Mouse (Mus musculus) naive thymus-derived CD4-positive, alpha-beta T cell, adult 2 months (primary cell): ENCODE results near the gene Hoxd9.
A peak's percentile ranks its signal among the peaks of the same experiment; 100 is the strongest.

Experiments used
- DNase-seq: peaks from one replicate; pipeline ENCODE4 v3.0.0-alpha.2; 2011; ENCODE audit warnings: low read depth

Hoxd9 gene

DNA sequence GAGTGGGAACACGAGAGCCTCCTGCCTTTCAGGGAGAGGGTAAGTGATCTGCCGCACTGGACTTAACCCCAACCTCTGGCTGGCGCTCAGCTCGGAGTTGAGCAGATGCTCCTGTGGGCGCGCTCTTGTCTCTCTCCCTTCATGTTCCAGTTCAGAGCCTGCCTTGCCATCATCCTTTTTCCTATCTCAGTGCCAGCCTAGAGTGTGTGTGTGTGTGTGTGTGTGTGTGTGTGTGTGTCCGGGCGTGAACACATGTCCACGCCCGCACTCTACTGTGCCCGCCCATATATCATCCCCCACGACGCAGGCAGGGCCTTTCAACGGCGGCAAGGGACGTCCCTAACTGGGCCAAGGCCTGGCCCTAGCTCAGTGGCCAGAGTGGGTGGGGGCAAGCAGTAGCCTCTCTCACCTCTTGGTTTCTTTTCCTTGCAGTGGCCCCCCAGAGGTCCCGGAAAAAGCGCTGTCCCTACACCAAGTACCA is 14.0 kb upstream of the Hoxd9 start:
- no peak for DNase-seq

DNA sequence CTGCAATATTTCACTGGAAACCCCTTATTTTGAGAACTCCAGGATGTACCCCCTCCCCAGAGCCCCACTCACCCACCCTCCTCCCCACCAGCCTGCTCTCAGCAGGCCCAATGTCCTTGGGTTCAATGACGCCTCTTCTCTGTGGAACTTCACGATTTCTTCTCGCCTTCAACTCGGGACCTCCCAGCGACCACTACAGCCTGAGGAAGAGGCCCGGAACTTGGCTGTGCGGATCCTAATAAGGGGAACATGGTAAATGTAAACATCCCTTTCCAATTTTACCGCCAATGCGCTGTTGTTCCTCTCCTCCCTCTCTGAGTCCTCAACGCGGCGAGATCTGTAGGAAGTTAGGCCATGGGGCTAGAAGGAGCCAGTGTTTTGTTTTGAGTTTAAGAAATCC is 13.4 kb upstream of the Hoxd9 start:
- no peak for DNase-seq

DNA sequence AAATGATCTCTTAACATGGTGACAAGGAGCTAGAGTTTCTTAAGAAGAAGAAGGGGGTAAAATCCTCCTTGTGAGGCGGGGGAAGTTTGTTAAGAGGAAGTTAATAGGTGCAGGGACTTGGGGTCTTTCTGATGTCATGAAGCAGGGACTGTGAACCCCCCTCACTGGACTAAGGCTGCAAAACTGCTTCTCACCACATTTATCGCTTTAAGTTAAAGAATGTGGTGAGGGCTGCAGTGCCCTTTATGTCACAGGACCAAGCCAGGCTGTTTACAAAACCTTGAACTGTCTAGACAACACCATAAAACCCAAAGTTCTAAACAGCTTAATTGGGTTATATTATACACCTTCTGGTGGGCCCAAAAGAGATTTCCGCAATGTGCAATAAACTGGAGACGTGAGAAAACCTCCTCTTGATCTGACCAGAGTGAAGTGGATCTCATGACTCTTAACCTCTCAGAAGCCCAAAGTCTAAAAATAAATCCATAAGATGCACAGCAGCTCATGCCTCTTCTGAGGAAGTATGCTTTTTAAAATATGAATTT is 12.4 kb upstream of the Hoxd9 start:
- no peak for DNase-seq

DNA sequence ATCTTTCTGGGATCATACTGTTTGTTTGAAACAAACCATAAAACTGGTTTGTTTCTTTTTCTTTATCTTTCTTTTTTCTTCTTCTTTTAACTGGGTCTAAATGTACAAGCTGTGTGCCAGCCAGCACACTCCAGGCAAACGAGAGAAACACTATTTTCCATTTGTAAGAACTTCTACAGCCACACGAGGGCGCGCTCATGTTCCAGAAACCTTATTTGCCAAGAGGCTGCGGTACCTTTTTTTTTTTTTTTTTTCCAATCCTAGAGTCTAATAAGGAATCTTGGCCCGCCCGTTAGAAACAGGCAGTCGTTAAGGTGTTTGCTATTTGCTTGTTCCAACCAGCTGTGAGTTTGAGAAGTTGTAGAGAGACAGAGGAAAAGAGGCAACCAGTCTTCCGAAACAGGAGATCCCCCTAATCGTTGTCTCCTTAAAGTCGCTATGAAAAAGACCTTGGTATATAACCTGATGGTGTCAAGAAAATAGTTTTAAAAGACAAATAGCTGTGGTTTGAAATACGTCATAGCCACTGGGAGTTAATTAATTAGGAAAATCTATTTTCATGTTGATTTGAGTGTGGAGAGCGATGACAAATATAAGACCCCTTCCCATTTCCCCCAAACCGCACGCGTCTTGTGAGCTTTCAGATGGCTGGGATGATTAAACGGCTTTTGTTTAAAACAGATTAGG is 11.1 kb upstream of the Hoxd9 start:
- DNase-seq, result peak; percentile 55

DNA sequence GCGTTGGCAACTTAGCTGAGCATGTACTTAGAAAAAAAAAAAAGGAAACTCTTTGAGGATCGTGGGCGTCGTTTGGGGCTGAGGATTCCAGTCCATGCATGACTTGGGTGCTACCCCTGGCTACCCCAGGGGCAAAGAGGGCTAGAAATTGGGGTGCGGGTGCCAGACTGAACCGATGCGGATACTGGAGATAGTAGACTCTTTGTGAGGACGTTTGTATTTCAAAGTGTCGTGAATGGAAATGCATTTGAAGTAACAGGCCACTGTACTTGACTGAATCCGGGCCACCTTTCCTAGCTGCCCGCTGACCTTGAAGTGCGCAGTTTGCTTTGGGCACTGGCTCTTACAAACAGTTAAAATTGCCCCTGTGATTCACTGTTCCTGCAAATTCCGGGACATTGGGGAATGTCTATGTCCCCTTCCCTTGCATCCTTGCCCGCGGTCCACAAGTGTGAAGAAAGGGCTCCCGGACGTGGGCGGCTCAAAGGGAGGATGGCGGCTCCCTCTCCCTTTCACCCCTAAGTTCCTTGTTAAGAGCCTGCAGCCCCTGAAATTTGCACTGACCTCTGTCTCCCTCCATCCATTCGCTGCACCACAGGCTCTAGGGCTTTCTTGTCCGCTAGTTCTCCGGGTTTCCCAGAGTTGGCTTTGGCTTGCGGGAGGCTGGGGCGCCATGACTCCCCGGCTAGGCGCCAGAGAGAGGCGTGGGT is 10.4 kb upstream of the Hoxd9 start:
- no peak for DNase-seq

DNA sequence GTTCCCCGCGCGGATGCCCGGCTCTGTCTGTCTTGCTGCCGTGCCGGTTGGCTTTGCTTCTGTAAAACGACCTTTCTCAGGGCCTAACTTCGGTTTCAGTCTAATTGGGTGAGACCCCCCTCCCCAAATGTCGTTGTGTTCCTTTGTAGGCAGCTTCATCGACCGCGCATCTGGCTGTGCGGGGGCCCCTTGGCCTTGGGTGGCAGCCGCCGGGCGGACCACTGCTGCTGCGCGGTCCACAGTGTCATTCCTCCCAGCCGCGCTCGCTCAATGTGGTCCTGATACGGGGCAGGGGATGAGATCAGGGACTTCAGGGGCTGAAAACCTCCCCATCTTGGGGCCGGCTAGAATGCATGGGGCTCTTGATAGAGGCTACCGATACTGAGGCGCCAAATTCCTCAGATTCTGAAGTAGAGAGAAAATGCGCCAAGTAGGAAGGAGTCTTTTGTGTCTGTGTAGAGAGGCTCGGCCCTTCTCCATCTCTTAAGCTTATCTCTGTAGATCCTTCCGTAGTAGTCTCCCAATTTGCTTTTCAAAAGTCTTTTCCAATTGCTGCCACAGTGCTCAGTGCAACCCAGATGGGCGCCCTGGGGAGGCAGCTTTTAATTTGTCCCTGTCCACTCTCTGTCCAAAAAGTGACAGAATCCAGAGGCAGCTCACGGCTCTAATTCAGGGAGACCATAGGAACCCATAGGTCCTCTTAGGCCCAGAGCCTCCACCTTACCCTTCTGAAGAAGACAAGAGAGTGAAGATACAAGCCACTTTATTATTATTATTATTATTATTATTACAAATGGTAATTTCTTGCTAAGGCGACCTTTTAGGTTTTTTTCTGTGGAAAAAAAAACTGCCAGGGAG is 9.6 kb upstream of the Hoxd9 start:
- DNase-seq, result no peak

DNA sequence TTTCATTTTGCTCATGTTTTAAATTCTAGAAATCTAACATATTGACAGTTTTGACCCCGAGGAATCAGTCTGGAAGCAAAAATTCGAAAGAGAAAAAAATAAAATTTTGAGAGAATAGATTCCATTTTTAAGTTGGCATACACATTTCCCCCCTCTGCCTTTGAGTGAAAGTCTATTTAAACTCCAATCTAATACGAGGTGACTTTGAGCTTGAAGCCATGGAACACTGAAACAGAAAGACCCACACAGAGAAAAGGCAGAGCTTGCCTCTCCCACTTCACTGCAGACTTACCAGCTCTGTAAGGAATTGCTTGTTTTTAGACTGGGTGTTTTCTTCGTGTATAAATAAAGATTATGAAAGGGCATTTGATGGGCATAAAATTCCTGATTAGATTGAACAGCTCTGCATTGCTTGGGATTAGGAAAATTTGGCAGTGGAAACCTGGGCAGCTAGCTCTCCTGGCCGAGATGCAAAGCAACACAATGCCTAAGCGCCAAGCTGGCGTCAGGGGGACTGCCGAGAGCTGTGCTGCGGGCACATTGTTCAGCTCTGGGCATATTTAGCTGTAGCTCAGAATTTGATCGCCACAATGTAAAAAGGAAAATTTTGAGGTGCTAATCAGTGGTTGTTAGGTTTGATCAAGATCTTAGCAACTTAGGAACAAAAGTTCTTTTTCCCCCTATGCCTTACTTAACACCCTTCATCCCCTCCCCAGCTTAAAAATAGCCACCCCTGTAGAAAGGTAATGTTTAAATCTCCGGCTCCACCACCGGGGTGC is 8.5 kb upstream of the Hoxd9 start:
- DNase-seq, result no peak

DNA sequence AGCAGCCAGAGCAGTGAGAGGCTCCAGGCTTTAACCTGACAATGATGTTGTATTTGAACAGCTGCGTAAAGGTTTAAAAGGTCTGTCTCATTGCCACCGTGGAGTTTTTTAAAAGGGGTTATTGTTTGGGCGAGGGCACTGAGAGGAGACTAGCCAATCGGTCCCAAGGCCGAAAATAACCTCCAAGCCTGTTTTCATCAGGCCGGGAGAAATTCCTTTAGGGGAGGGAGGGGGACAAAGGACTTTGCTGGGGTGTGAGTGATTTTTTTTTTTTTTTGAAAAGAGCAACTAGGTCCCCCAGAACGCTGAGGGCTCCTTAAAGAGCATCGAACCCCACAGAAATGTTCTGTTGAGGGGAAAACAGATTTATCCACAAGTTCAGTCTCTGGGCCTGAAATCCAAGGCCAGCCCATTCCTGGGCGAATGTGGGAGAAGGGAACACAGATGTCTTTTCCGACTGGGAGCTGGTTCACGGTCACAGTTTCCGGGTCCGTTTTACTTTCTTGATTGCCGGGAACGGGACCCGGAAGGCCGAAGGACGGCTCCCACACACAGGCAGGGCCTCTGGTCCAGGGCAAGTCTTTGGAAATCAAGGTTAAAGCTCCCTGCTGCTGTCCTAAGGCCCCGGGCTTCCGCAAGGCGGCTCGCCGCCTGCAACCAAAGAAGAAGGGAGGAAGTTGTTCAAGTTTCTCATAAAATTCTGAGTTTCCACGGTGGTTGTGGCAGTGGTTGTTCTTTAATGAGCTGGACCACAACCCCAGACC is 7.8 kb upstream of the Hoxd9 start:
- no peak for DNase-seq

DNA sequence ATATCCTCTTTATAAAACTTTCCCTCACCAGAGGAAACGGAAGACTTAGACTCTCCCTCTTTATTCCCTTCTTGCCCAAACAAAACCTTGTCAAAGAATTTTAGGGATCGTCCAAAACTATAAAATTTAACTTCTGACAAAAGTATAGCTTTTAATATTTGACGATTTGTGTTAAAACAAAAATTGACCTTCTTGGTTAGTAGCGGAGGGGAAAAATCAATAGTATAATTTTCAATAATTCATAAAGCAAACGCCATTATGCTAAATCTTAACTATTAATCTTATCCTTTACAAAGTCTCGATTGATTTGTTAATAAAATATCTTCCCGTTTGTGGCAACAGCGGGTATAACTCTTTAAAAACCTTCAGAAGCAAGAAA is 7.2 kb upstream of the Hoxd9 start:
- no peak for DNase-seq

DNA sequence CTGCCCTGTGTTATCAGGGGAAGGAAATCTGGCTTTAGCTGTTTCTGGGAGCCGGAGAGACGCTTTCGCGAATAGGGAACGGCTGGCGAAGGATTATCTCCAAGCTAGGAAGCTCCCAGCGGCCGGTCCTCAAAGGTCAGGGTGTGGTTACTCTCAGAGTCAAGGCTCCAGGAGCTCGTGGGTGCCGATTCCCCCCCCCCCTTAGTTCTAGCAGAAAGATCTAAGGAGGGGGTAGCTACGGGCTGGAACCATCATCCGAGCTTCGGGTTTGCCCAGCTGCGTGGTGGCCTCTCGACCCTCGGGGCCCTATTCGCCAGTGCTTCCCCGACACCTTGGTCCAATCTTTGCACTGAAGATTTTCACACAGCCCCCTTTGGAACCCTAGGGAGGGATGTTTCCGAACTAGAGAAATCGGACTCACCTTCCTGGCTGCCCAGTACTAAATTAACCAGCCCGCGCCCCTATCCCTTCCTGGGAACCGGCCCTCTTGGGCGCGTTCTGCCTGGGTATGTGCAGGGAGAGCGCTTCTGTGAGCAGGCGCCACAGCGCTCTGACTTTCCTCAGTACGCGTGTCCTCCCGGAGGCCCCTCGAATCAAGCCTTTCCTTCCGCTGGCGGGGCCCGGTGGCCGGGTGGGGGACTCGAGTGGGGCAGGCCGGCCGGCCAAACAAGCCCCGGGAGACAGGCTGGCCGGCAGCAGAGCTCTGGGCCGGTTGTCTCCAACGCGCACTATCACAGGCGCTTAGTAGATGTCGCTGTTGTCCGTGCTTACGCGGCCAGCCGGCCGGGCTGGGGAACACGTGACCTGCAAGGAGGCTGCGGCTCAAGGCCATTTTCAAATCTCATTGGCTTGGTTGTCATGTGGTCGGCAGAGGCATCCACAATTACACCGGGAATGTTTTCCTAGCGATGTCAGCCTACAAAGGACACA is 6.2 kb upstream of the Hoxd9 start, which contains the start of gene Hoxd10:
Gene Hoxd10 (plus strand): TSS at position 903 of the 930 bp plus-strand sequence.
- DNase-seq, result no peak

DNA sequence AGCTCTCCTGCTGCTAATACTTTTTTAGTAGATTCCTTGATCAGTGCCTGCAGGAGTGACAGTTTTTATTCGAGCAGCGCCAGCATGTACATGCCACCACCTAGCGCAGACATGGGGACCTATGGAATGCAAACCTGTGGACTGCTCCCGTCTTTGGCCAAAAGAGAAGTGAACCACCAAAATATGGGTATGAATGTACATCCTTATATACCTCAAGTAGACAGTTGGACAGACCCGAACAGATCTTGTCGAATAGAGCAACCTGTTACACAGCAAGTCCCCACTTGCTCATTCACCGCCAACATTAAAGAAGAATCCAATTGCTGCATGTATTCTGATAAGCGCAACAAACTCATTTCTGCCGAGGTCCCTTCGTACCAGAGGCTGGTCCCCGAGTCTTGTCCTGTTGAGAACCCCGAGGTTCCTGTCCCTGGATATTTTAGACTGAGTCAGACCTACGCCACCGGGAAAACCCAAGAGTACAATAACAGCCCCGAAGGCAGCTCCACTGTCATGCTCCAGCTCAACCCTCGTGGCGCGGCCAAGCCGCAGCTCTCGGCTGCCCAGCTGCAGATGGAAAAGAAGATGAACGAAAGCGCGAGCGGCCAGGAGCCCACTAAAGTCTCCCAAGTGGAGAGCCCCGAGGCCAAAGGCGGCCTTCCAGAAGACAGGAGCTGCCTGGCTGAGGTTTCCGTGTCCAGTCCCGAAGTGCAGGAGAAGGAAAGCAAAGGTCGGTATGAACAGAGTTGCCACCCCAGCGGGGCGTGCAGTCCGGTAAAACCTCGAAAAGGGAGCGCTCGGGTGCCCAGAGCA is 5.3 kb upstream of the Hoxd9 start:
- DNase-seq, result no peak

DNA sequence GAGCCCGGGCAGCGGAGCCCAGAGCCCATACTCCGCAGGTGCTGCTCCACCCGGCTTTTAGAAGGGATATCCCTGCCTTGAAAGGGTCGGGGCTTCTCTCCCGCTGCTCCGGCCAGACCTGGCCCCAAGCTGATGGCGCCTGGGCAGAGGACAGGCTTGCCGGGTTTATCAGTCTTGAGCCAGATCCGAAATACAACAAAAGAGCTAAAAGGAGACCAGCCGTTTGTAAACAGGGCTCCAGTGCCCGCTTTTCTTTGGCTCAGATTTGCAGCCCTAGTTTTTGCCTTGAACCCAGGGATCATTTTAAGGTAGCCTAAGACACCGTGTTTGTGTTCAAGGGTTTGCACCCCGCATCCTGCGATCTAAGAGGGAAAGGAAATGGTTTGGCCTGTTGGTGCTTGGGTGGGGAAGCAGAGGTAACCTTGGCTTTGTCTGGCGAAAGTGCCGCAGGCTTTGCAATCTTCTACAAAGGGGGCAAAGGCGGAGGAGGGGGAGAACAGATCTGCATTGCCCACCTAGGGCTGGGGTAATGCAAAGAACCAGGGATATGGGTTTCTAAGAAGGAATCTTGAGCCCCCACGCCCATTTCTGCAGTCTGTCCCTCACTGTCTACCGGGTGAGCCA is 4.6 kb upstream of the Hoxd9 start:
- no peak for DNase-seq

DNA sequence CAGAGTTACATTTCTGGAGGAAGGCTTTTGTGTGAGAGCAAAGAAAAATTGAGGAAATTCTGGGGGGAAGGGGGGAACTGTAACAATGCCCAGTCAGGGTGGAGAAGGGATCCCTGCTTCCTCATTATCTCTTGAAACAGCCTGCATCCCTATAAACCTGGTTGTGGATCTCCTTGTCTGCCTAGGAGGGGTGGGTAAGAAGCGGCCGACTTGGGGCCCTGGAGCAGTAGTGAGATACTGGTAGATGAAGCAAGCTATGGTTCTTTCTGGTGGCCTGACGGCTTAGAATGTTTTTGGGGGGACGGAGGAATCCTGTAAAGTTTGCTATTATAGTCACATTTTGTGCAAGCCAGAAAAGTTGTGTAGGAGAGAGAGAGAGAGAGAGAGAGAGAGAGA is 4.1 kb upstream of the Hoxd9 start:
- no peak for DNase-seq

DNA sequence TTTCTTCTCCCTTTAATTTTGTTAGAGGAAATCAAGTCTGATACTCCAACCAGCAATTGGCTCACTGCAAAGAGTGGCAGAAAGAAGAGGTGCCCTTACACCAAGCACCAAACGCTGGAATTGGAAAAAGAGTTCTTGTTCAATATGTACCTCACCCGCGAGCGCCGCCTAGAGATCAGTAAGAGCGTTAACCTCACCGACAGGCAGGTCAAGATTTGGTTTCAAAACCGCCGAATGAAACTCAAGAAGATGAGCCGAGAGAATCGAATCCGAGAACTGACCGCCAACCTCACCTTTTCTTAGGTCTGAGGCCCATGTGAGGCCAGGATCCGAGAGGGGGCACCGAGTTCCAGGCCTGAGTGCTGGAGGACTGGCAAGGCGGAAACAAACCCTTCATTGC is 3.5 kb upstream of the Hoxd9 start:
- peak; percentile 49 for DNase-seq

DNA sequence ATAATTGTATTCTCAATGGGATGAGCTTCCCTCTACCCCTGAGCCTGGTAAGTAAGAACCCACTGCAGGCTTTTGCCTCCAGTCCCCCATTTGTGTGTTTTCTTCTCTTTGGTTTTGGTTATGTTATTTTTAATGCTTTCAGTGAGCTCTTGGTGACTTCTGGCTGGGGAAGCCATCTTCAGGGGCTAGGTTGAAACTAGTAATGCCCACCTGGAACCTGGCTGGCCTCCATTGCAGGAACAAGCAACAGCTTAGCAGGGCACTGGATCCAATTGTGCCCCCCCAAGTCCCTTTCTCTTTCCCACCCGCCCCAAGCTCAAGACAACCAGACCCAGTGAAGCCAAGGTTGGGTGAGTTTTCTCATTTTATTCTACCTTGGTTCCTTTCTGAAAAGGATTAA is 2.1 kb upstream of the Hoxd9 start:
- no peak for DNase-seq

DNA sequence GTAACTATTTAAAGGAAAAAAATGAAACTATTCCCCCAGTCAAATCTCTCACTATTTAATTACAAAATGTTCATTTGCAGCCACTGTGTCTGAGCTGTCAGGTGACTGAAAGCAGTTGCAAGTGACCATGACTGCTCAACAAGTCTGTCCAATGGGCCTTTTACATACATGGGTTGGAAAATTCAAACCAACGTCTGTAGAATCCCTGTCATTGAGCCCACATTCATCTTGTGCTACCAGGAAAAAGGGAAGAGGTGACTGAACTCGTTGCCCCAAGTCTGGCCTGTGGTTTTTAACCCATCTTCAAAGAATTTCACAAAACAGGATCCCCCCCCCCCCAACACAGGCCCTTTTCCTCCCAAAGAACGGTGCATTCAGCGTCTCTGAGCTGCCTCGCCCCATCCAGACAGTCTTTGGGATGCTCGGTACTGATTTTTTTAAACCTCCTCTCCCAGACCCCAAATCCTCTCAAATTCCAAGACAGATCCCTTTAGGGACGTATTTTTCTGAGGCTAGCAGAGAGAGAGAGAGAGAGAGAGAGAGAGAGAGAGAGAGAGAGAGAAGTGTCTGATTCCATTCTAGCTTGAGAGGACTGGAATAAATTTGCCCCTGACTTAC is 1.6 kb upstream of the Hoxd9 start:
- DNase-seq, result no peak

DNA sequence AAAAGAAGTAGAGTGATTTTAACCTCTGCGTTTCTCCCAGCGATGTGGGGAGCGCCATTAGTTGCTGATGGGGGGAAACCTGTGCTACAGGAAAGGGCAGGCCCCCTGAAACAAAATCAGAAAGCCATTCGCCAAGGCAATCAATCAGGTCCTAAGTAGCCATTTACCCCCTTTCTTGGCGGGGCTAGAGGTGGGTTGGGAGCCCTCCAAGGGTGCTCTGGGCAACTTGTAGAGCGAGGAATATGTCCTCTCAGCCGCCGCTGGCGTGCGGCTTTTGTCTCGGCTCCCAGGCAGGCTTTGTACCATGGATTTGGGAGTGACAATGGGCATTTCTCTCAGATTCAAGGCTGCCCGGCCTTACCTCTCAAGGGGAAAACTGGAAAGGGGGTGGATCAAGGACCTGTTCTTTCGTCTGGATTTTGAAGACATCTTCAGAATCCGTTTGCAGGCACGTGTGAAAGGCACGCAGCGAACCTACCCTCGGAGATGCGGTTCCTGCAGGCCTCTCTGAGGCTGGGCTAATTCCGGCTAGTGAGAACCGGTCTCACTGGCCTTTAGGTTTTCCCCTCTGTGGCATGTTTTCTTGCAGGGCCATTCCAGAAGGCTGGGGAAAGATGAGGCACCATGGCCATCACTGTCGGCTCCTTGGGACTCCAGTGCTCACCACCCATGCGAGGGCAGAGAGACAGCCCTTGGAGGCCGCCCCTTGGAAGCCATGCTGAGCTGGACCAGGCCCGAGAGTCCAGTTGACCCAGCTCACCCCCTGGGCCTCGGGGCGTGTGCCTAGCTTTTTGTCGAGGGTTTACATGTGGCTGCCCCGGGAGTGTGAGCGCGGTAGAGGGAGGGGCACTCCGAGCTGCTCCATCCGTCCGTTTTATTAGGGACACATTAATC is 838 bp upstream of the Hoxd9 start:
- DNase-seq, result no peak
